Mouse (Mus musculus) heart, adult 2 months (tissue): ENCODE data around the gene Hacl1. TPM values are rescaled to one million over a fixed set of nuclear protein-coding genes. Genes with fewer than 3 reads are reported as not detected.

ENCODE experiments used
- DNase-seq, 2 experiments: peaks; one replicate each; pipeline ENCODE4 v3.0.0; 2021
- H3K27ac ChIP-seq: fragments of 200-600 bp; 2 replicates; pipeline ENCODE4 v1.8.1; 2022
- H3K27me3 ChIP-seq: fragments of 200-500 bp; 2 replicates; pipeline ENCODE4 v1.6.1; 2012; ENCODE audit warnings: mild to moderate bottlenecking, low read length, inconsistent platforms, mixed read lengths; ENCODE audit not compliant: control insufficient read depth, insufficient read depth
- H3K36me3 ChIP-seq: fragments of 200-500 bp; 2 replicates; pipeline ENCODE4 v1.6.1; 2012; ENCODE audit warnings: low read length, inconsistent platforms; ENCODE audit not compliant: control insufficient read depth, insufficient read depth
- H3K4me1 ChIP-seq: fragments of 200-500 bp; 2 replicates; pipeline ENCODE4 v1.6.1; 2011; ENCODE audit warnings: low read length; ENCODE audit not compliant: control insufficient read depth, insufficient read depth
- H3K4me3 ChIP-seq: fragments of 200-600 bp; 2 replicates; pipeline ENCODE4 v1.8.1; 2022
- H3K79me2 ChIP-seq: fragments of 200-500 bp; replicated peaks from 2 replicates; pipeline ENCODE4 v1.6.1; 2012; ENCODE audit warnings: mild to moderate bottlenecking, inconsistent platforms, low read length, moderate library complexity, mixed read lengths; ENCODE audit not compliant: control insufficient read depth, insufficient read depth
- H3K9ac ChIP-seq: fragments of 200-500 bp; 2 replicates; pipeline ENCODE4 v1.6.1; 2012; ENCODE audit warnings: low read depth, mild to moderate bottlenecking, control low read depth, inconsistent platforms, low read length, mixed read lengths
- CTCF ChIP-seq: fragments of 200-600 bp; IDR thresholded peaks from 2 replicates; pipeline ENCODE4 v1.8.1; 2022; ENCODE audit warnings: antibody characterized with exemption, mild to moderate bottlenecking, moderate library complexity
- EP300 ChIP-seq: fragments of 200-500 bp; IDR thresholded peaks from 2 replicates; pipeline ENCODE4 v1.6.1; 2011; ENCODE audit warnings: low read depth, low read length, control low read depth; ENCODE audit not compliant: insufficient read depth
- POLR2A ChIP-seq: fragments of 200-500 bp; IDR thresholded peaks from 2 replicates; pipeline ENCODE4 v1.6.1; 2011; ENCODE audit warnings: mild to moderate bottlenecking, low read depth, low read length, control low read depth; ENCODE audit not compliant: insufficient read depth
- WGBS: fragments of 180-500 bp; shearing (Covaris S2); methylation state at CpG from one replicate; pipeline ENCODE4 v1.1.7; 2018; 5-methylcytosine and 5-hydroxymethylcytosine counted together
- intact Hi-C: fragments of 180-260 bp; cut with DNase I; formaldehyde crosslinking; loops from one replicate; pipeline ENCODE4 v1.15.1; 2025
- polyA plus RNA-seq: library from polyadenylated mRNA; depleted of rRNA; stranded (reverse); fragments of >200 nt; gene quantifications from 2 replicates; pipeline ENCODE4 v1.2.3, GENCODE M21; 2012
- total RNA-seq, 2 experiments: library from RNA; stranded (reverse); gene quantifications; 2 replicates each; pipeline ENCODE4 v1.2.3; 2021

Gene Hacl1
- total and polyA plus RNA-seq, 3 experiments = 8.2 to 11.2 (median 10.1) TPM

DNA sequence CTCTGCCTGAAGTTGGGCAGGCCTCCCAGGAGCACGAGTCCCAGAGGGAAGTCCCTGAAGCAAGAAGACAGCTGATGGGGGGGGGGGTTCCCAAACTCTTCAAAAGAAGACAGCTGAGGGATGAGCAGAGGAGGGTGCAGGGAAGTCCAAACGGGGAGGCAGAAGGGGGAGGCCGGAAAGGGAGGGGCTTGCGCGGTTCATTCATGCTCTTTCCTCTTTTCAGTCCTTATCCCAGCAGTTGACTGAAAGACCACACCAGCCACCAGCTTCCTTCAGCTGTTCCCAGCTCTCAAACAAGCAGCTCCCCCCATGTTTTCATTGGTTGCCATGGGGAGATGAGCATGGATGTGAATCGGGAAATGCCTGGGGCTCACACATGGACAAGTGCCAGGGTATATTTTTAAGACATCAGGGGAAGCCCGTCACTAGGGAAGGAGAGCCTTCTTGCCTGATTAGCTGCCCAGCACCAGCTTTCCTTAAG lies 71.9 kb downstream of the Hacl1 start:
- Histone ChIP-seq H3K27me3 (no peaks in the 10 kb centered on the region), H3K9ac (no peak overlapping the region), H3K27ac (no peak overlapping the region), H3K4me1 (peaks cover 4% of the 10 kb centered on the region), H3K4me3 (no peak overlapping the region), H3K36me3 (peaks cover 2% of the 10 kb centered on the region; the same call in 1 of the 2 replicates), H3K79me2 (no peaks in the 10 kb centered on the region)
- no peak for TF ChIP-seq POLR2A
- TF ChIP-seq CTCF = no peak
- TF ChIP-seq EP300 = no peak
- 13% methylated on average over 7 of the region's 7 CpGs for WGBS
- peak in 1 of 2 experiments; percentile 48 for DNase-seq
- intact Hi-C loops = loop anchor here (2.0 kb wide), 1 partner anchor 50 kb away; no protein-coding TSS in a partner anchor

DNA sequence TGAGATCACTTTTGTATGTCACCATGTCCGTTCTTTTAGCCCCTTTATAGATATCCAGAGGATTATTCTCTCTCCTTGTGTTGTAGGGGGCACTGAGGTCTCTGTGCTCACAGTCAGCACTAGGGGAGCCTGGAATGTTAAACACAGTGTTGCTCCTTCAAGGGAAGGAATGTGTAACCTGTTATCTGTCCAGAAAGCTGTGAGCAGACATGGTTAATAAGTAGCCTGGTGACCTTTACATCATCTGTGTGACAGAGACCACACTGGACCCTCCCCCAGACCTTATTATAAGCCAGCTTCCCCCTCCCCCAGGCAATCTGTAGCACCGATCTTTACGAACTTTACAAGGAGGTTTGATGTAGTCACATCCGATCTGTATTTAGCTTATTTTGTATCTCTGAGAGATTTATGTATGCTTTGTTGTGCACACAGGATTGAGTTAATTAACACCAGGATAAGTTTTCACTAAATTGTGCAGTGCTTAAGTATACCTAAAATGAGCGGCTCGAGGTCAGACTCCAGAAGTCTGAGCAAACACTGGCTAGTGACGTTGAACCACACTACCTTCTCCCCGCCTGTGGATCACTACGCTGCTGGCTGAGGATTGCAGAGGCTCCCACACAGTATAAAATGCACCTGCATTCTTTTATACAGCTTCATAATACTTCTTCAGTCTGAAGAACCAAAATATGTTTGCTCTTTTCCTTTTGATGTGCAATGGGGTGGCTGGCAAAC lies 75.4 kb downstream of the Hacl1 start:
- 87% methylated on average over 9 of the region's 9 CpGs for WGBS
- Histone ChIP-seq H3K79me2 (no peaks in the 10 kb centered on the region), H3K27me3 (no peaks in the 10 kb centered on the region), H3K9ac (no peak overlapping the region), H3K4me1 (peaks cover 7% of the 10 kb centered on the region), H3K4me3 (no peak overlapping the region), H3K36me3 (peaks cover 2% of the 10 kb centered on the region; the same call in 1 of the 2 replicates), H3K27ac (peak overlapping the region; percentile 53)
- TF ChIP-seq POLR2A (no peak), EP300 (no peak), CTCF (no peak)
- intact Hi-C loops = no loop called here
- DNase-seq = no peak

DNA sequence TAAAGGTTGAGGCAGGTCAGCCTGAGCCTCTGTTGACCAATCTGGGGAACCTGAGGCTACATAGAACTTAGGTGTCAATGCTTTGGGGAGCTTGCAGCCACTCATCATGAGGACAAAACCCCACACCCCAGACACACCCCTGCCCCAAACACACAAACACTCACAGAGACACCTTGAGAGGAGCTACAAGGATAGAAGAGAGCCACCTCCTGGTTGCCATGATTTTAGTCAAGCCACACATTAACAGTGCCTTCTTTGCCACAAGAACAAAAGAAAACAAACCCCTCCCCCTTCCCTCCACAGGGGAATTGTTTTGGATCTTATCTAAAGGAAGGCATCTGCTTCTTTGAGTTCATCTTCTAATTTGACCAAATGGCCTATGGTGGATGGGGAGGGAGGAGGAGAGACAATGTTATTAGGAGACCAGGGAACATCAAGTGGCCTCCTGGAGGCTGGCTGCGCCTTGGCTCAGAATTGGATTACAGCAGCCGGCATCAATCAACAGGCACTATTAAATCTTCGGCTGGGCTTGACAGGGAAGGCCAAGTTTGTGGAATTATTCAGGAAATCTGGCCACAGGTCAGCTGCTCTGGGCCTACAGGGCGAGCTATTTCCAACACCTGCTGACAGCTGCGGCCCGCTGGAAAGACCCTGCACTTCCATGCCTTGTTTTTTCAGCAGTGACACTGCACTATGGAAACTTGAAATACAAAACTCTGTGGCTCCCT lies 76.5 kb downstream of the Hacl1 start:
- no peaks in the 10 kb centered on the region for H3K27me3 ChIP-seq
- intact Hi-C loops = no loop called here
- H3K36me3 ChIP-seq = peaks cover 2% of the 10 kb centered on the region; the same call in 1 of the 2 replicates
- no peak overlapping the region for H3K9ac ChIP-seq
- peaks cover 9% of the 10 kb centered on the region for H3K4me1 ChIP-seq
- DNase-seq = peak; percentile 67 to 80
- H3K79me2 ChIP-seq = no peaks in the 10 kb centered on the region
- WGBS = 4% methylated on average over 6 of the region's 6 CpGs
- no peak overlapping the region for H3K4me3 ChIP-seq
- H3K27ac ChIP-seq = peak overlapping the region; percentile 53
- TF ChIP-seq POLR2A (no peak), EP300 (peak; percentile 63; the same call in 1 of the 2 replicates)

DNA sequence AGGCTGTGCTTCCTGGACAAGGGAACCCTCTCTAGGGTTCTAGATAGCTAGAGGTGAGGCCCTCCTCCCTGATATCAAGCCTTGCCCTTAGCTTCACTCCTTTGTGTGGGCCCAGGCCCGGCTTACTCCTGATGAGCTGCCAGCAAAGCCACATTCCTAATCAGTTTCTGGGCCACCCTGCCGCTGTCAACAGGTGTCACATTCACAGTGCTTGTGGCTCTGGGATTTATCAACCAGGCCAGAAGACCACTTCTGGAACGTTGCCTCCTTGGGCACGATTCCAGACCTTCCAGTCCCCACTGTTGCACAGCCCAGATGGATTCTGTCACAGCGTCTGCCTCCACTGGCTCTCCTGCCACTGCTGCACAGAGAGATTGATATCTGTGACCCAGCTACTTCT lies 80.2 kb downstream of the Hacl1 start:
- H3K27ac ChIP-seq = no peak overlapping the region
- no peak overlapping the region for H3K9ac ChIP-seq
- peaks cover 2% of the 10 kb centered on the region; the same call in 1 of the 2 replicates for H3K36me3 ChIP-seq
- H3K4me3 ChIP-seq = no peak overlapping the region
- WGBS = 17% methylated on average over 5 of the region's 5 CpGs
- TF ChIP-seq POLR2A (no peak), EP300 (peak; percentile 59; the same call in 1 of the 2 replicates)
- no peaks in the 10 kb centered on the region for H3K79me2 ChIP-seq
- intact Hi-C loops = no loop called here
- no peaks in the 10 kb centered on the region for H3K27me3 ChIP-seq
- H3K4me1 ChIP-seq = peaks cover 9% of the 10 kb centered on the region
- peak; percentile 66 to 79 for DNase-seq

DNA sequence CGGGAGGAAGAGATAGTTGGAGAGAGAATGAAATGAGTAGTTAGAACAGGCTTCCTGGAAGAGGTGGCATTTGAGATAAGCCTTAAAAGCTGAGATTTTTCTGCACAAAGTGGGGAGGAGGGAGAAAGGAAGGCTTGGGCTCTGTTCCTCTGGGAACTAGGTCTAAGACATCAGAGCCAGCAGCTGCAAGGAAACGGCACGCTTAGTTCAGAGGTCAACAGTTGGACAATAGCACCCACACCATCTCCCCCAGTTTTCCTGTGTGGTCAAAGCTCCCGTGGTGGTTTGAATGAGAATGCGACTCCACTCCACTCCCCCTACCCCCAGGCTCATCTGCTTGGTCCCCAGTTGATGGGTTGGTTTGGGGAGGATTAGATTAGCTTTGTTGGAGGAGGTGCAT lies 81.9 kb downstream of the Hacl1 start:
- H3K27me3 ChIP-seq = no peaks in the 10 kb centered on the region
- no peak overlapping the region for H3K9ac ChIP-seq
- H3K4me1 ChIP-seq = peaks cover 6% of the 10 kb centered on the region
- H3K36me3 ChIP-seq = no peaks in the 10 kb centered on the region
- TF ChIP-seq CTCF (no peak), POLR2A (no peak), EP300 (no peak)
- no peaks in the 10 kb centered on the region for H3K79me2 ChIP-seq
- intact Hi-C loops = no loop called here
- no peak overlapping the region for H3K27ac ChIP-seq
- WGBS = 48% methylated on average over 5 of the region's 5 CpGs
- H3K4me3 ChIP-seq = no peak overlapping the region
- no peak for DNase-seq
